Mouse (Mus musculus): ENCODE results near the gene Cxcl10.

Cxcl10 gene

GRCm38 (mm10) chr5:92348794-92349413 is at the start of gene Cxcl10:
Gene Cxcl10, minus strand, starts transcription at chr5:92348889.
- peak; percentile 39 to 57 for DNase-seq

- peak; percentile 75 to 77 for DNase-seq
Observed at GRCm38 (mm10) chr5:92398153-92398552, 49.5 kb upstream of the Cxcl10 start.

- no peak for DNase-seq
Observed at GRCm38 (mm10) chr5:92396476-92396875, 47.8 kb upstream of the Cxcl10 start.

- no peak for DNase-seq
Observed at GRCm38 (mm10) chr5:92395764-92396163, 47.1 kb upstream of the Cxcl10 start.

GRCm38 (mm10) chr5:92393863-92394262 is 45.2 kb upstream of the Cxcl10 start:
- no peak for DNase-seq

- DNase-seq = peak in 1 of 2 experiments; percentile 12
Observed at GRCm38 (mm10) chr5:92392542-92392941, 43.9 kb upstream of the Cxcl10 start.

- DNase-seq = no peak
Observed at GRCm38 (mm10) chr5:92390615-92391014, 41.9 kb upstream of the Cxcl10 start.

GRCm38 (mm10) chr5:92389977-92390376 is 41.3 kb upstream of the Cxcl10 start:
- no peak for DNase-seq

- DNase-seq = no peak
Observed at GRCm38 (mm10) chr5:92387433-92387832, 38.7 kb upstream of the Cxcl10 start.

GRCm38 (mm10) chr5:92386643-92387042 is 38.0 kb upstream of the Cxcl10 start:
- DNase-seq = no peak

GRCm38 (mm10) chr5:92386102-92386501 is 37.4 kb upstream of the Cxcl10 start:
- no peak for DNase-seq

- DNase-seq = peak; percentile 59 to 63
Observed at GRCm38 (mm10) chr5:92384855-92385254, 36.2 kb upstream of the Cxcl10 start.

GRCm38 (mm10) chr5:92383747-92384146 is 35.1 kb upstream of the Cxcl10 start:
- no peak for DNase-seq

- no peak for DNase-seq
Observed at GRCm38 (mm10) chr5:92382349-92382679, 33.6 kb upstream of the Cxcl10 start.

GRCm38 (mm10) chr5:92381550-92382348 is 33.1 kb upstream of the Cxcl10 start:
- peak; percentile 85 to 88 for DNase-seq

- DNase-seq = no peak
Observed at GRCm38 (mm10) chr5:92376795-92377405, 28.2 kb upstream of the Cxcl10 start.

- DNase-seq = peak; percentile 51
Observed at GRCm38 (mm10) chr5:92375368-92375767, 26.7 kb upstream of the Cxcl10 start.

GRCm38 (mm10) chr5:92374721-92375142 is 26.0 kb upstream of the Cxcl10 start:
- peak; percentile 40 to 46 for DNase-seq

GRCm38 (mm10) chr5:92372605-92373004 is 23.9 kb upstream of the Cxcl10 start:
- no peak for DNase-seq

GRCm38 (mm10) chr5:92371361-92371976 is 22.8 kb upstream of the Cxcl10 start:
- no peak for DNase-seq

- DNase-seq = no peak
Observed at GRCm38 (mm10) chr5:92370891-92371290, 22.2 kb upstream of the Cxcl10 start.

- DNase-seq = no peak
Observed at GRCm38 (mm10) chr5:92370392-92370791, 21.7 kb upstream of the Cxcl10 start.
